Mouse (Mus musculus) hematopoietic stem cell, adult 5-6 weeks (primary cell): ENCODE data around the gene Cpeb1. TPM values are rescaled to one million over a fixed set of nuclear protein-coding genes. Genes with fewer than 3 reads are reported as not detected.

Experiments used
- ATAC-seq, 2 experiments: fragments of 125-278 bp in 1 of 2; replicated peaks in 1 of 2; 2 replicates each; pipeline ENCODE4 v1.8.0; 2016 to 2017; ENCODE audit warnings: inconsistent platforms in 2 of 2, mild to moderate bottlenecking in 2 of 2, moderate number of reproducible peaks in 2 of 2, low read depth in 1 of 2, moderate TSS enrichment in 1 of 2; ENCODE audit not compliant: low FRiP score in 2 of 2, poor library complexity in 2 of 2, severe bottlenecking in 2 of 2, insufficient read depth in 1 of 2, low TSS enrichment in 1 of 2
- total RNA-seq: library from RNA; stranded (forward); fragments of 172-1452, 232-1000 nt; gene quantifications from 2 replicates; pipeline ENCODE4 v1.2.3, GENCODE M21; 2017

Gene Cpeb1
- total RNA-seq, 1 experiment from 2014 or later = not detected

DNA sequence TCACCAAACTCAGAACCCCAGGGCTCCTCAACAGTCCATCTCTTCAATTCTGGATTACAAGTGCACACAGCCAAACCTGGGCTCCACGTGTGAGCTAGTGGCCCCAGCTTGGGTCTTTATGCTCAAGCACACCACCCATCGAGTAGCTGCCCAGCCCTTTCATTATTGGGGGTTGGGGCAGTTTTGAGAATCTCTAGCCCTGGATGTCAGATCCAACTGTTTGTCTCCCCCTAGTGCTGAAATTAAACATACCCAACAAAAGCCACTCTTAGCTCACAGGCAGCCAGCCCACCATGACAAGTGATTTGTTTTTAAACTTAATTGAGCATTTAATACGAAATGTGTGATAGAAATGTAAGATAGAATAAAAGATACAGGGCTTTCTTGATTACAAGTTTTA is 113.7 kb downstream of the Cpeb1 start:
- peak in 1 of 2 experiments; percentile 36; a peak in 2 of 4 replicates for ATAC-seq

DNA sequence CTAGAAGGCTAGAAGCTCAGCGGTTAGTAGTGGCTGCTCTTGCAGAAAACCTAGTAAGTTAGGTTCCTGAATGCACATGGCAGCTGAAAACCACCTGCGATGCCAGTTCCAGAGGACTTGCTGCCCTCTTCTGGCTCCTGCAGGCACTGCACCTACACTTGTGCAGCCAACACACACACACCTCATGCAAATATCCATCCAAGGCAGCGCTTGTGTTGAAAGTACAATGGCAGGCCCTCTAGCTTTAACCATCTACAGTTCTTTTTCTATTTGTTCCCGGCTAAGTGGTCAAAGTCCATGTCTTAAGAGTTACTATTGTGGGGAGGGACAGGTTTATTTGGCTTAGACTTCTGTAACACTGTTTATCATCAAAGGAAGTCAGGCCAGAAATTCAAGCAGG is 115.5 kb downstream of the Cpeb1 start:
- ATAC-seq = peak; percentile 26 to 50; a peak in 2 of 4 replicates

DNA sequence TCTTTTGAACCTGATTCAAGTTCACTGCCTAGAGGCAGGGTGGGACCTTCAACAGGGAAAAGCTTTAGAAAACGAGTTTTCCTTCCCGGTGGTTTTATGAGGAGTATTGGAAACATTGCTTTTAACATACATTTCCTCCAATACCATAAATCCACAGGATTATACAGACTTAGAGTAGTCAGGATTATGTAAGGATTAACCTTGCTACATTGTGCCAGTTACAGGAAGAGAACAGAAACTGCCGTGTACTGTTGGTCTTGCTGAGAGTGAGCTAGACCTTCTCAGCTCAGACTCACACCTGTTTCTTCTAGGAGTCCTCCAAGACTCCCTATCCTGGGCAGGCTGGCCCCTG is 116.8 kb downstream of the Cpeb1 start:
- ATAC-seq = no peak

DNA sequence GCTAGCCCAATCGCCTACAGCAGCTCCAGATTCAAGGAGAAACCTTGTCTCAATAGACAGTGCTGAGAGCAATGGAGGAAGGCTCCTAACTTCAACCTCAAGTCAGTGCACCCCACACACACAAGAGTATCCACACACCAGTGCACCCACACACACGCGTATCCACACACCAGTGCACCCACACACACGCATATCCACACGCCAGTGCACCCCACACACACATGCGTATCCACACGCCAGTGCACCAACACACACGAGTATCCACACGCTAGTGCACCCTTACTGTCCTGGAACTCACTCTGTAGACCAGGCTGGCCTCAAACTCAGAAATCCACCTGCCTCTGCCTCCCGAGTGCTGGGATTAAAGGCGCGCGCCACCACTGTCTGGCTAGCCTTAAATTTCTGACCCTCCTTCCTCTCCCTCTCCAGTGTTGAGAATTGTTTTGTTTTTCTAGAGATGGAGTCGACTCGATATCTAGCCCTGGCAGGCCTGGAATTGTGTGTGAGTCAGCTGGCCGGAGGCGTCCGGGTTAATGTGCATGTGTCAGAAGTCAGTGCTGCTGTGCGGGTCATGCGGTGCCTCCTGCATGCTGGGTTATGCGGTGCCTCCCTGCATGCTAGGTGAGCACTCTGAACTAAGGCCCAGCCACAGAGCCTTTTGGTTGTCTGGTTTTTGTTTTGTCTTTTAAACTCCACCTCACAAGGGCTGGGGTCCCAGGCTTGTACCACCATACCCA is 117.3 kb downstream of the Cpeb1 start:
- no peak for ATAC-seq

DNA sequence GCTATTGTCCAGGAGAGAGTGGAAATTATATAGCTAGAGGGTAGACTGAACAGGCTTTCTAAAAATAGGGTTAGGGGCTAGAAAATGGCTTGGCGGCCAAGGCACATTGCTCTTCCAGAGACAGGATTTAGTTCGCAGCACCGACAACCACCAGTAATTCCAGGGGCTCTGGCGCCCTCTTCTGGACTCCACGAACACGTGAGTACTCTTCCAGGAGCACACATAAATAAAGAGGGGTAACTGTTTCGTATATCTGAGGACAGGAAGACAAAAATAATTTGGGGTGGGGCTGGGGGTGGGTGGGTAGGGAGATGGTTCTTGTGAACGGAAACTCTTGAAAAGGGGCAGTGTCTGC is 118.9 kb downstream of the Cpeb1 start:
- peak in 1 of 2 experiments; percentile 42; a peak in 2 of 4 replicates for ATAC-seq

DNA sequence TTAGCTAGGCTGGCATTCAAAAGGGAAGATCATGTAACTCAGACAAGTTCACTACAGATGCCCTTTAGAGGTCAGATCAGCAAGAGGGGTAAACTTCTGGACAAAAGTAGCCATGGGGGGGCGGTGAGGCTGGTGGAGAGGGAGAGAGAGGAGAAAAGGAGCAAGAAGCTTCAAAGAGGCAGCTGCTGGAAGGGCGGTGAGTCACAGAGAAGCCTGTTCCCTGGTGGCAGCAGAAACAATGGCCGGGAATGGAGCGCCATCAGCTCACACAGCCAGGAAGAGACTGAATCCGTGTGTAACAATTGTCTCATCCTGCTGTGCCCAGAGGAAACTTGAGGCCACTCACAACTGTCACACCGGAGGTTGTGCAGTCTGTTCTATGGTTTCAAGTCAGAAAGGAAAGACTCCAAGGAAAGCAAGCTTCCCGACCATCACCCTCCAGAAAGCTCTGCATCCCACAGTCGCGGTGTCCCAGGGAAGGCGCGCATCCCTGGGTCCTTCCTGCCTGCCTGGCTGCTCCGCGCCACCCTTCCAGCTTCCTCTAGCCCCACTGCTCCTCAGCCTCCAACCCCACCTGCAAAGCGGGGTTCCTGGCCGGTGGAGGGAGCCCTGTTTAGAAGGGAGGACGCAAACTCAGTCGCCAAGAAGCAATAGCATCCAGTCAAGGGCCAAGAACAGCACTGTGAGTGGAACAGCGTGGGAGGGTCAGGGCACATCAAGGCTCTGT is 119.4 kb downstream of the Cpeb1 start:
- ATAC-seq = no peak

DNA sequence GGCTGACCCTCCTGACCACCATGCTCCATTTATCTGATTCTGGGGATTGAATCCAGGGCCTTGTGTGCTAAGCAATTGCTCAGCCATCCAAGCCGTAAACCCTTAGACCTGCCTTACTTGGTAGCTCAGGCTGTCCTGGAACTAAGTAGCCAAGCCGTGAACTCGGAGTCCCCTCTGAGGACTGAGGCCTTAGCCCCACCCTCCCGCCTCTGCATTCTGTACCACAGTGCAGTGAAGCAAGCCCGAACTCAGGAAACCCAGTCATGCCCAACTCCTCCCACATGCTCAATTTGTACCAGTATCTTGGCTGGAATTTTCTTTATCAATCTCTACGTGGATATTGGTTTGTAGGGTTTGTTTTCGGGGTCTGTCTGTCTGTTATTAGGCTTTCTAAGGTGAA is 123.4 kb downstream of the Cpeb1 start:
- ATAC-seq = no peak

DNA sequence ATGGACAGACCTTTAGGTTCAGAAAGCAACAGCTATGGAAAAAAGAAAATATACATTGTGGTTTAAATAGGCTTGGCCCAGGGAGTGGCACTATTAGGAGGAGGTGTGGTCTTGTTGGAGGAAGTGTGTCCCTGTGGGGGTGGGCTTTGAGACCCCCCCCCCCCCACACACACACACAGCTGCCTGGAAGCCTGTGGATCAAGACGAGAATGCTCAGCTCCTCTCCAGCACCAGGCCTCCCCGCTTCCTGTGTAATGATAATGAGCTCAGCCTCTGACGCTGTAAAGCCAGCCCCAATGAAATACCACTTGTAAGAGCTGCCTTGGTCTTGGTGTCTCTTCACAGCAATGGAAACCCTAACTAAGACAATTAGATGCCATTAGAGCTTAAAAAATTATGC is 124.5 kb downstream of the Cpeb1 start:
- ATAC-seq = no peak

DNA sequence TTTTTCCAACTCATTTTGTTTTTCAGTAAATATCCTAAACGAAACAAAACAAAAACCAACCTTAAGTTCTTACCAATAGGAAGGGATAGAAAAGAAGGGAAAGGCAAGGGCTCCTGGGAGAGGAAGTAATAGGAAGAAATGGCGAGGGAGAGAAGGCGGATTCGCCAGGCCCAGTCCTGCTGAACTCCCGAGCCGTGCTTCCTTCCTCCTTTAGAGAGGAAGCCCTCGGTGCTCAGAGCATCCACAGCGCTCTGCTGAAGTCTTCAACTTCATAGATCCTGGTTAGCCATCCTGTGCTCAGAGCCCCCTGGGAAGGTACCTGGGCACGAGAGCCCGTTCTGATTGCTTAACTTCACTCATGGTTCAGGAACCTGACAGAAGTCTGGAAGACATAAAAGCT is 127.6 kb downstream of the Cpeb1 start:
- ATAC-seq = no peak

DNA sequence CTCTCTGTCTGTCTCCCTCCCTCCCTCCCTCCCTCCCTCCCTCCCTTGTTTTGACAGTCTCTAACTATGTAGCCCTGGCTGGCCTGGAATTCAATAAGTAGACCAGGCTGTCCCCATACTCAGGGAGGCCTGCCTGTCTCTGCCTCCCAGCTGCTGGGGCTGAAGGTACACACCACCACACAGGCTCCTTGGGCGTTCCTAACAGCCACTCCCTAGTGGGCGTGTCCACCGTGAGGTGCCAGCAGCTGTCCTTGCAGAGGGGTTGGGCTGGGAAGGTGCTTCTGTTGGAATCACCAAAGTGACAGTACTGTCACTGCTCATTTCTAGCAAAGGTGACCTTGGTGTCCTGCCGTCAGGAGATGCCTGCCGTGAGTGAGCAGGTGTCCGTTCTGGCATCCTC is 128.4 kb downstream of the Cpeb1 start:
- no peak for ATAC-seq

DNA sequence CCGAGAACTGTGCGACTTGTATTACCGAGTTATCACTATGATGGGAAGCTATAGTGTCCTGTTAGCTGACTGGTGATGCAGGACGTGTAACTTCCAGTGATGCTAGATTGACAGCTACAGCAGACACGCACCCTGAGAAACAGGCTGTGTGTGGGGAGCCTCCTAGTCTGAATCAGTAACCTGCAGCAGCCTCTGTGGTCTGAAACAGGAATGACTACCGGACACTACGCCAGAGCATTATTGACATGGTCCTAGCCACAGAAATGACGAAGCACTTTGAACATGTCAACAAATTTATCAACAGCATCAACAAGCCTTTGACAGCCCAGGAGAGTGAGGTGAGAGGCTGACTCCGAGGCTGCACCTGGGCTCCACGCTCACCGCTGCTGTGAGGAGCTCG is 129.2 kb downstream of the Cpeb1 start:
- no peak for ATAC-seq

DNA sequence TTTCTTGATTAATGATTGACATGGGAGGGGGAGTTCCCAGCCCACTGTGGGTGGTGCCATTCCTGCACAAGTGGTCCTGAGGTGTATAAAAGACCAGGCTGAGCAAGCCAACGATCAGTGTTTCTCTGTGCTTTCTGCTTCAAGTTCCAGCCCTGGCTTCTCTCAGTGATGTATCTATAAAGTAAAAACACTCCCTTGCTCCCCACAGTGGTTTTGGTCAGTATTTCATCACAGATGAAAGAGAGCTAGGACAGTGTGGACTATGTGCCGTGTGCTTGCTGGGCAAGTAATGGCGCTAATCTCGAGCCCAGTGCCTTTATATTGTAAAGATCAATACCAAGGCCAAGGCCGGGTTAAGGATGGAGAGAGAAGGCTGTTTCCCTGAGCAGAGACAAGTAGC is 133.5 kb downstream of the Cpeb1 start:
- no peak for ATAC-seq

DNA sequence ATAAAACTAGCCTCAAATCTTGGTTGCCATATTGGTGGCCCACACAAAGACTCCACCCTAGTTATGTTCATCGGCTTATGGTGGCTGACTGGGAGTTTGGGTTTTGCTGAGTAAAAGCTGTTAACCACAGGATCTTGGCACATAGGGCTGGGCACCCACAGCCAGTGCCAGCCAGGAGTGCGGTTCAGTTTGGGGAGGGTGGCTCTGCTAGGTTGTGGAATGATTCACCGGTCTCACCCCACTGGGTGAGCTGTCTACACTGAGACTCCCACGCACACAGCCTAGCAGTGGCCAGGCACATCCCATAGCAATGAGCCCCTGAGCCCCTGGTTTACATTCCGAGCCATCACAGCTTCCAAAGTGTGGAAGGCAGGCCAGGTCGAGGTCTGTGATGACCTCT is 135.5 kb downstream of the Cpeb1 start:
- peak; percentile 62 to 82 for ATAC-seq

DNA sequence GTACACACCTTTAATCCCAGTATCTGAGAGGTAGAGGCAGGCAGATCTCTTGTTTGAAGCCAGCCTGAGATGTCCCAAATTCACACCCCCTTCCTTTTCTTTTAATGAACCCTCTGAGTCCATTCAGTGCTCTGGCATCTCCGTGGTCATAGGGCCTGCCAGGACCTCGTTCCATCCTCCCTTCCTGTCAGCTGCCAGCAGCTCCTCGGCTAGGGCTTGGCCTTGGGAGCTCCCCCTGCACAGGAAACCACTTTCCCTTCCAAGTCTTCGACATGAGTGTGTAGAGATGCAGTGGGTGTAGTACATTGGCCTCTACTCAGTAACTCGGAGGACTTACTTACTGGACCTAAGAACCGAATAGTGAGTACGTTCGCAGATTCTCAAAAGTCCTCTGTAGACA is 139.7 kb downstream of the Cpeb1 start:
- no peak for ATAC-seq

DNA sequence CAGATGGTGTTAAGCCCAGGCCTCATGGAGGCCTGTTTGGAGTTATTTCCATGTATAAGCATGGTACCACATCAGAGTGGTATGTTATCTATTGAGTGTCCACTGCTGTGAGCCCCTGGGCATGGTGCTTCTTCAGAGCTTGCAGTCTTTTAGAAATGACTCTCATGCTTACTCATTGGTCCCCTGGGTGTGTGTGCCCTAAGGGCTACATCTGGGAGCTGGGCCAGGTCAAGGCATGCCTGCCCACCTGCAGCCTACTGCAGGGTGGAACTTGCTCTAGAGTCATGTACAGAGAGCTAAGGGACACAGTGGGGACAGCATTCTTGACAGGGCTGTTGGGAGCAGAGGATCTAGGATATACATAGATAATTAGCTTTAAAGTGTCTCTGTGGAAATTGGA is 143.7 kb downstream of the Cpeb1 start:
- no peak for ATAC-seq

DNA sequence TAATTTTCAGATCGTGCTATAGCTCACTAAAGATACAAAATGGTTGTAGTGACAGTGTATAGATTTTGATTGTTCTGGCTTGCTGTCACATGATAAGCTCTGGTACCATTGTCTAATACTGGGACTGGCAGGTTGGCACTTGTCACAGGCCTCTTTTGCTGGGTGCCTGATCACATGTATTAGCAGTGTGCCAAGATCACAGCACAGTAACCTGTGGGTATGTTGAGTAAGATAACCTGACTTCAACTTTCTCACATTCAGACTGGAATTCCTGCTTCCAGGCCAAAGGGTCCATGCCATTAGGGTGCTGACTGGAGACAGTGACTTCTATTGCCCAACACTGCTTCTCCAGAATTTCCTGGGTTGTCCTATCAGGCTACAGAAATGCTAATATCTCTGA is 144.1 kb downstream of the Cpeb1 start:
- ATAC-seq = no peak

DNA sequence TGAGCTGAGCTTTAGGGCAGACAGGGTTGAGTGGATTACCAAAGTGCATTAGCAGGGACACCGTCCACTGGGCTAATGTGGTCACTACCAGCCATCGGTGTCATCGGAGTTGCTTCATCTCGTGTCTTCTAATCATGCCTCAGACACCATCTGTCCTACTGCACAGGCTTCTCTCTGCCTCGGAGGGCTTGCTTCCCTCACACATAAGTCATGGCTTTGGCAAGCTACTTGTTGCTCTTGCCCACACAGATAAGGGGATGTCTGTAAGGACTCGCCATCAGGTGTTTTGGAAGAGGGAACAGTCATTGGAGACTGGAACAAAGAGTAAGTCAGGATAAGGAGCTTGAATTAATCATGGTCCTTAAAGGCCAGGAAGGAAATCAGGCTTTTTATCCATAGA is 146.0 kb downstream of the Cpeb1 start:
- no peak for ATAC-seq

DNA sequence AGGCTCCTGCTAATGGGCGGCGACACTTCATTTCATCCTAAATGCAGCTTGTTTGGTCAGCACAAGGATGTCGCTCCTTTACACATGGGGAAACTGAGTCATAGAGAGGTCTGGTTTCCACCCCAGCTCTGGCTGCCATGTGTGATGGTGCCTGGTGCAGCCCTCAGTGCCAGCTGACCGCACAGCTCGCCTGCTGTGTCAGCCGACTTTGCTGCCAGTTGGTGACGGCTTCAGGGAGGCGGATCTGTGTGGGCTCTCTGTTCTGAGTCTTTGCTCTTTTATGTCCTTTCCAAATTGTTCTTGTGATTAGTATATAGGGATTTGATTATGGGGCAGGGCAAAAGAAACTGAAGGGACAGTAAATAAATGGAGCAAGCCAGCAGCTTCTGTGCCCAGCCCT is 147.5 kb downstream of the Cpeb1 start:
- ATAC-seq = no peak

DNA sequence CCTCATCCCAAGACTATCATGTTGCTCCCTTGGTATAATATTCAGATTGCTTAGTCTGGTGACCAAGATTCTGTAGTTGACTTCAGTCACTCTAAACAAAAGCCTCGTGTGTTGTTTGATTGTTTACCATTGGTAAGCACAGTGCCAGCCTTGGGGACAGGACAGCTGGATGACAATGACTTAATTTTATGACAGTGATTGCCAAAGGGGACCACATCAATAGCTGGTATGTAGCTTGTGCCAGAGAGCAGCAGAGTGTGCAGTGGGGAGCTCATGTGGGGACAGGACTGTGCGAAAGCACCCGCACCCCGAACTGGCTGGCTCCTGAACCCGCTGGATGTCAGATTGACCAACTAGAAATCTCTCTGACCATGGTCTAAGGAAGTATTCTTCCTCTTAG is 150.6 kb downstream of the Cpeb1 start:
- ATAC-seq = no peak
